Mouse (Mus musculus) heart, embryonic 12.5 days (tissue): ENCODE data around the gene E130309D02Rik. TPM values are rescaled to one million over a fixed set of nuclear protein-coding genes. Genes with fewer than 3 reads are reported as not detected.
A peak's percentile ranks its signal among the peaks of the same experiment; 100 is the strongest.

Experiments used
- ATAC-seq: fragments of 200-750 bp; cut with Nextera tagmentation; 2 replicates; pipeline ENCODE4 v1.8.0; 2017; ENCODE audit warnings: moderate TSS enrichment, moderate library complexity; ENCODE audit not compliant: insufficient number of reproducible peaks, low FRiP score
- H3K27ac ChIP-seq: fragments of 300-500 bp; sonication (generic); 2 replicates; pipeline ENCODE4 v1.5.1; 2016; ENCODE audit warnings: mild to moderate bottlenecking, moderate library complexity; ENCODE audit not compliant: poor library complexity, severe bottlenecking
- H3K27me3 ChIP-seq: fragments of 300-500 bp; sonication (generic); replicated peaks from 2 replicates; pipeline ENCODE4 v1.6.1; 2016; ENCODE audit warnings: mild to moderate bottlenecking, moderate library complexity
- H3K36me3 ChIP-seq: fragments of 300-500 bp; sonication (generic); 2 replicates; pipeline ENCODE4 v1.6.1; 2016; ENCODE audit warnings: mild to moderate bottlenecking, moderate library complexity
- H3K4me1 ChIP-seq: fragments of 300-500 bp; sonication (generic); replicated peaks from 2 replicates; pipeline ENCODE4 v1.6.1; 2016; ENCODE audit warnings: mild to moderate bottlenecking
- H3K4me2 ChIP-seq: fragments of 300-500 bp; sonication (generic); 2 replicates; pipeline ENCODE4 v1.6.1; 2016; ENCODE audit warnings: mild to moderate bottlenecking, moderate library complexity
- H3K4me3 ChIP-seq: fragments of 300-500 bp; sonication (generic); 2 replicates; pipeline ENCODE4 v1.5.1; 2016; ENCODE audit warnings: mild to moderate bottlenecking
- H3K9ac ChIP-seq: fragments of 300-500 bp; sonication (generic); 2 replicates; pipeline ENCODE4 v1.6.1; 2016; ENCODE audit warnings: mild to moderate bottlenecking, moderate library complexity
- H3K9me3 ChIP-seq: fragments of 300-500 bp; sonication (generic); replicated peaks from 2 replicates; pipeline ENCODE4 v1.6.1; 2016; ENCODE audit warnings: mild to moderate bottlenecking, moderate library complexity
- WGBS: fragments of 180-500 bp; shearing (Covaris S2); methylation state at CpG from one replicate; pipeline ENCODE4 v1.1.7; 2016; 5-methylcytosine and 5-hydroxymethylcytosine counted together
- polyA plus RNA-seq: library from polyadenylated mRNA; unstranded; fragments of >200 nt; fragmentation: Nextera tagmentation; extraction: Ambion mirVana; gene quantifications from 2 replicates; pipeline ENCODE4 v1.2.1, GENCODE M21; 2016

E130309D02Rik gene
- polyA plus RNA-seq, 1 experiment from 2014 or later, result 27.6 TPM

- no peak for ATAC-seq
- no peak overlapping the region for H3K9ac ChIP-seq
- H3K4me3 ChIP-seq, result no peak overlapping the region
- H3K27me3 ChIP-seq, result no peaks in the 10 kb centered on the region
- H3K4me2 ChIP-seq, result no peak overlapping the region
- WGBS, result 86% methylated on average over 5 of the region's 5 CpGs
- H3K27ac ChIP-seq, result no peak overlapping the region
- peaks cover 17% of the 10 kb centered on the region for H3K4me1 ChIP-seq
- peaks cover 96% of the 10 kb centered on the region for H3K36me3 ChIP-seq
- H3K9me3 ChIP-seq, result no peaks in the 10 kb centered on the region
Measured at GRCm38 (mm10) chr5:143308825-143309224, 6.3 kb downstream of the E130309D02Rik start.

- Histone ChIP-seq H3K9me3 (no peaks in the 10 kb centered on the region), H3K27ac (no peak overlapping the region), H3K36me3 (peaks cover 97% of the 10 kb centered on the region), H3K4me2 (no peak overlapping the region), H3K27me3 (no peaks in the 10 kb centered on the region), H3K4me1 (peaks cover 7% of the 10 kb centered on the region; the same call in 1 of the 2 replicates), H3K4me3 (no peak overlapping the region), H3K9ac (no peak overlapping the region)
- 94% methylated on average over 7 of the region's 7 CpGs for WGBS
- ATAC-seq, result no peak
Measured at GRCm38 (mm10) chr5:143304251-143304650, 10.9 kb downstream of the E130309D02Rik start.

- Histone ChIP-seq H3K27me3 (no peaks in the 10 kb centered on the region), H3K36me3 (peaks cover 71% of the 10 kb centered on the region), H3K4me2 (no peak overlapping the region), H3K9me3 (no peaks in the 10 kb centered on the region), H3K4me3 (no peak overlapping the region), H3K9ac (no peak overlapping the region), H3K4me1 (peaks cover 16% of the 10 kb centered on the region), H3K27ac (no peak overlapping the region)
- WGBS, result 62% methylated on average over 8 of the region's 8 CpGs
- no peak; the same call in 1 of the 2 replicates for ATAC-seq
Measured at GRCm38 (mm10) chr5:143301296-143301695, 13.9 kb downstream of the E130309D02Rik start.

- Histone ChIP-seq H3K4me1 (peaks cover 16% of the 10 kb centered on the region), H3K27me3 (peaks cover 3% of the 10 kb centered on the region), H3K9ac (no peak overlapping the region), H3K36me3 (peaks cover 55% of the 10 kb centered on the region), H3K4me2 (no peak overlapping the region), H3K4me3 (no peak overlapping the region), H3K9me3 (peaks cover 4% of the 10 kb centered on the region; the same call in 1 of the 2 replicates), H3K27ac (no peak overlapping the region)
- no peak for ATAC-seq
- 92% methylated on average over 4 of the region's 4 CpGs for WGBS
Measured at GRCm38 (mm10) chr5:143299686-143300085, 15.5 kb downstream of the E130309D02Rik start.

DNA sequence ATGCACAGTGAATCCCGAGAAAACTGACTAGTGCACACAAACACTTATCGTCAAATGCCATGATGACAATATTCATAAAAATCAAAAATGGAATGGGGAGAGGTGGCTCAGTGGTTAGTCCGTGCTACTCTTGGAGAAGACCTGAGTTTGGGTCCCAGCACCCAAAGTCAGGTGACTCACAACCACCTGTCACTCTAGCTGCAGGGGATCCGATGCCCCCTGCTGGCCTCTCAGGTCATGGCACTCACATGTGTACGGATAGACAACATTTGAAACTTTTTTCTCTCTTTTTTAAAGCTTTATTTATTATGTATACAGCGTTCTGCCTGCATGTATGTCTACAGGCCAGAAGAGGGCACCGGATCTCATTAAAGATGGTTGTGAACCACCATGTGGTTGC lies 16.8 kb downstream of the E130309D02Rik start:
- Histone ChIP-seq H3K4me2 (no peak overlapping the region), H3K9ac (no peak overlapping the region), H3K36me3 (peaks cover 45% of the 10 kb centered on the region), H3K9me3 (peaks cover 5% of the 10 kb centered on the region; the same call in 1 of the 2 replicates), H3K27me3 (peaks cover 16% of the 10 kb centered on the region), H3K4me1 (peaks cover 17% of the 10 kb centered on the region), H3K27ac (no peak overlapping the region), H3K4me3 (no peak overlapping the region)
- ATAC-seq, result no peak
- WGBS, result 87% methylated on average over 7 of the region's 7 CpGs

- H3K27me3 ChIP-seq, result peaks cover 20% of the 10 kb centered on the region
- WGBS, result 77% methylated on average over 9 of the region's 9 CpGs
- no peak overlapping the region for H3K4me2 ChIP-seq
- H3K36me3 ChIP-seq, result peaks cover 41% of the 10 kb centered on the region
- peaks cover 5% of the 10 kb centered on the region; the same call in 1 of the 2 replicates for H3K9me3 ChIP-seq
- no peak overlapping the region for H3K4me3 ChIP-seq
- no peak overlapping the region for H3K27ac ChIP-seq
- no peak overlapping the region for H3K9ac ChIP-seq
- H3K4me1 ChIP-seq, result peaks cover 21% of the 10 kb centered on the region
- ATAC-seq, result no peak
Measured at GRCm38 (mm10) chr5:143297986-143298385, 17.2 kb downstream of the E130309D02Rik start.

- H3K9me3 ChIP-seq, result peaks cover 5% of the 10 kb centered on the region; the same call in 1 of the 2 replicates
- H3K4me3 ChIP-seq, result no peak overlapping the region
- WGBS, result 89% methylated on average over 2 of the region's 2 CpGs
Measured at GRCm38 (mm10) chr5:143295330-143295729, 19.8 kb downstream of the E130309D02Rik start.

DNA sequence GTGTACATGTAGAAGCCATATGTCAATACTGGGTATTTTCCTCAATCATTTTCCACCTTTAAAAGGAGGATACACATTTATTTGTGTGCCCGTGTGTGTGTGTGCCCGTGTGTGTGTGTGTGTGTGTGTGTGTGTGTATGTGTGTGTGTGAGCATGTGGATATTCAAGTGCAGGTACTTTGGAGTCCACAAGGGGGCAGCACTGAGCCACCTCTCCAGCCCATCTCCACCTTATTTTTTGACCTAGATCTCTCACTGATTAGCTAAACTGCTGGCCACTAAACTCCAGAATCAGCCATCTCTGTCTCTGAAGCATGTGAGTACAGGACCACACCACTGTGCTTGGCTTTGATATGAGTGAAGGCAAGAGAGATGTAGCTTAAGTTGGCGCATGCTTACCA lies 20.3 kb downstream of the E130309D02Rik start:
- 88% methylated on average over 3 of the region's 3 CpGs for WGBS
- Histone ChIP-seq H3K36me3 (peaks cover 10% of the 10 kb centered on the region), H3K27me3 (peaks cover 51% of the 10 kb centered on the region), H3K4me3 (no peak overlapping the region), H3K27ac (no peak overlapping the region), H3K9me3 (peaks cover 5% of the 10 kb centered on the region), H3K4me2 (no peak overlapping the region), H3K4me1 (peaks cover 26% of the 10 kb centered on the region), H3K9ac (no peak overlapping the region)
- no peak for ATAC-seq

More at GRCm38 (mm10) chr5:143295330-143295729, 19.8 kb downstream of the E130309D02Rik start:
- Histone ChIP-seq H3K27ac (no peak overlapping the region), H3K4me2 (no peak overlapping the region), H3K9ac (no peak overlapping the region), H3K4me1 (peaks cover 26% of the 10 kb centered on the region), H3K36me3 (peaks cover 15% of the 10 kb centered on the region), H3K27me3 (peaks cover 47% of the 10 kb centered on the region)
- ATAC-seq, result no peak

GRCm38 (mm10) chr5:143293404-143293803 lies 21.8 kb downstream of the E130309D02Rik start, which contains the start of gene Zfp853:
Zfp853 (minus strand) TSS chr5:143293623.
- Histone ChIP-seq H3K9me3 (peaks cover 5% of the 10 kb centered on the region), H3K27me3 (peaks cover 66% of the 10 kb centered on the region), H3K36me3 (no peaks in the 10 kb centered on the region; the same call in 1 of the 2 replicates), H3K4me1 (peaks cover 29% of the 10 kb centered on the region), H3K4me3 (peak within 1 kb of the TSS; percentile 54), H3K27ac (no peak within 1 kb of the TSS), H3K4me2 (peak within 1 kb of the TSS; percentile 83), H3K9ac (peak within 1 kb of the TSS; percentile 59)
- peak; percentile 35; the same call in 1 of the 2 replicates for ATAC-seq
- 2% methylated on average over 22 of the region's 38 CpGs for WGBS

GRCm38 (mm10) chr5:143292879-143293278 lies 22.3 kb downstream of the E130309D02Rik start:
- H3K9me3 ChIP-seq, result peaks cover 5% of the 10 kb centered on the region
- H3K27ac ChIP-seq, result no peak overlapping the region
- ATAC-seq, result 0 out of 2 replicates have a peak, but pooled peaks have one; percentile 6
- H3K4me3 ChIP-seq, result peak overlapping the region; percentile 54
- H3K9ac ChIP-seq, result peak overlapping the region; percentile 59
- peaks cover 71% of the 10 kb centered on the region for H3K27me3 ChIP-seq
- no peaks in the 10 kb centered on the region for H3K36me3 ChIP-seq
- WGBS, result 2% methylated on average over 19 of the region's 19 CpGs
- peak overlapping the region; percentile 83 for H3K4me2 ChIP-seq
- peaks cover 31% of the 10 kb centered on the region for H3K4me1 ChIP-seq

GRCm38 (mm10) chr5:143289299-143289698 lies 25.9 kb downstream of the E130309D02Rik start:
- peaks cover 30% of the 10 kb centered on the region for H3K4me1 ChIP-seq
- no peak overlapping the region for H3K27ac ChIP-seq
- H3K4me2 ChIP-seq, result no peak overlapping the region
- H3K4me3 ChIP-seq, result no peak overlapping the region
- H3K36me3 ChIP-seq, result no peaks in the 10 kb centered on the region
- H3K9me3 ChIP-seq, result no peaks in the 10 kb centered on the region; the same call in 1 of the 2 replicates
- 71% methylated on average over 9 of the region's 9 CpGs for WGBS
- H3K27me3 ChIP-seq, result peaks cover 100% of the 10 kb centered on the region
- no peak overlapping the region for H3K9ac ChIP-seq
- no peak for ATAC-seq
